Mouse (Mus musculus): Measurements from ENCODE around the gene Nrxn1. TPM values are rescaled to one million over a fixed set of nuclear protein-coding genes. Genes with fewer than 3 reads are reported as not detected.

Gene Nrxn1
- total and polyA plus RNA-seq, 3 experiments: not detected

DNA sequence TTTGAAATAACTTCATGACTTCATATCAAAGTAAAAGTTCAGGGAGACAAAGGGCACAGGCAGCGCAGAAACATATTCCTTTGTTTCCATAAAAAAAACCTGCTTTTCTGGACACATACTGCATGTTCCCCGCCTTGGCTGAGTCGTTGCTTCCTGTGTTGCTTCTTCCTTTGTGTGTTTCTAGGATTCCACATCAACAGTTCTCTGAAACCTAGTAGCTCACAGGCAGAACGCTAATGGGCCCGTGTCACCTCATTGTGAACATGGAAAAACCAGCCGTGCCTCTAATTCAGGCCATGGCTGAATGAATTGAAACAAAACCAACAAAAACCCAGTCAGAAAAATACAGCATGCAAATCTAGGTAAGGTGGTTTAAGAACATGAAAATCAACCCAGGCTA is 1013.9 kb downstream of the Nrxn1 start:
- in situ Hi-C loops (cut with MboI; ENCODE audit: low pct_ligation_motif_present, low pct_unique_long_range_greater_than_20kb, low sequenced_read_pairs): no loop called here

GRCm38 (mm10) chr17:90078488-90078887 is 1014.4 kb downstream of the Nrxn1 start:
- TF ChIP-seq RAD21 (IDR thresholded peaks at IDR 0.05; ENCODE audit: low read depth, low read length) (no peak), PAX5 (IDR thresholded peaks at IDR 0.05; ENCODE audit: low read length) (no peak), NRF1 (IDR thresholded peaks at IDR 0.05; ENCODE audit: low read depth, low read length) (no peak), ZNF384 (IDR thresholded peaks at IDR 0.05; ENCODE audit: low read depth, low read length) (no peak), KAT2A (IDR thresholded peaks at IDR 0.05; ENCODE audit: insufficient replicate concordance, low read length) (no peak), ZC3H11A (IDR thresholded peaks at IDR 0.05; ENCODE audit: low read depth, low read length) (no peak), MYC (IDR thresholded peaks at IDR 0.05; ENCODE audit: low read depth, low read length) (no peak), JUN (IDR thresholded peaks at IDR 0.05; ENCODE audit: insufficient read depth, low read depth, low read length) (no peak), ELF1 (IDR thresholded peaks at IDR 0.05; ENCODE audit: low read depth, low read length) (no peak), MAFK (IDR thresholded peaks at IDR 0.05; ENCODE audit: insufficient replicate concordance, low read length) (no peak)
- Histone ChIP-seq H3K36me3 (replicated peaks in 1 of 2; ENCODE audit: control insufficient read depth in 1 of 2, insufficient read depth in 1 of 2, low read length in 1 of 2) (no peaks in the 10 kb centered on the region), H3K9me3 (replicated peaks; ENCODE audit: low read length) (peaks cover 25% of the 10 kb centered on the region), H3K79me2 (replicated peaks; ENCODE audit: control insufficient read depth, extremely low read depth, insufficient read depth, poor library complexity, severe bottlenecking) (no peaks in the 10 kb centered on the region), H3K9ac (ENCODE audit: insufficient read depth, low read depth) (no peak overlapping the region), H3K4me1 (ENCODE audit: control insufficient read depth in 1 of 2, insufficient read depth in 2 of 2) (no peaks in the 10 kb centered on the region), H3K4me2 (ENCODE audit: insufficient read depth, low read depth, poor library complexity, severe bottlenecking) (no peak overlapping the region), H3K27ac (ENCODE audit: insufficient read depth, low read depth) (no peak overlapping the region), H3K4me3 (replicated peaks in 1 of 3; ENCODE audit: low read depth in 2 of 3, low read length in 2 of 3, poor library complexity in 1 of 3) (no peak overlapping the region), H3K27me3 (replicated peaks) (no peaks in the 10 kb centered on the region)
- in situ Hi-C loops (cut with MboI; ENCODE audit: low pct_ligation_motif_present, low pct_unique_long_range_greater_than_20kb, low sequenced_read_pairs) (no loop called here), dilution Hi-C loops (cut with MboI; ENCODE audit: extremely low pct_ligation_motif_present, extremely low pct_unique_long_range_greater_than_20kb, low sequenced_read_pairs) (no loop called here)
- no peak for DNase-seq (ENCODE audit: extremely low read depth)

More for the DNA sequence above, 1013.9 kb downstream of the Nrxn1 start:
- H3K9ac ChIP-seq (ENCODE audit: insufficient read depth, low read depth): no peak overlapping the region
- H3K4me2 ChIP-seq (ENCODE audit: insufficient read depth, low read depth, poor library complexity, severe bottlenecking): no peak overlapping the region
- H3K36me3 ChIP-seq (replicated peaks in 1 of 2; ENCODE audit: control insufficient read depth in 1 of 2, insufficient read depth in 1 of 2, low read length in 1 of 2): no peaks in the 10 kb centered on the region
- DNase-seq (ENCODE audit: extremely low read depth): no peak
- H3K9me3 ChIP-seq (replicated peaks; ENCODE audit: low read length): peaks cover 27% of the 10 kb centered on the region
- no peak overlapping the region for H3K4me3 ChIP-seq (replicated peaks in 1 of 3; ENCODE audit: low read depth in 2 of 3, low read length in 2 of 3, poor library complexity in 1 of 3)
- H3K4me1 ChIP-seq (ENCODE audit: control insufficient read depth in 1 of 2, insufficient read depth in 2 of 2): no peaks in the 10 kb centered on the region
- H3K27me3 ChIP-seq (replicated peaks): no peaks in the 10 kb centered on the region
- H3K27ac ChIP-seq (ENCODE audit: insufficient read depth, low read depth): no peak overlapping the region
- TF ChIP-seq E2F4 (IDR thresholded peaks at IDR 0.05; ENCODE audit: insufficient replicate concordance, low read depth, low read length): no peak
- no peak for TF ChIP-seq UBTF (IDR thresholded peaks at IDR 0.05; ENCODE audit: low read depth, low read length)
- no peak for TF ChIP-seq ETS1 (conservative IDR thresholded peaks at IDR 0.05; ENCODE audit: low read depth, low read length)
- TF ChIP-seq HCFC1 (IDR thresholded peaks at IDR 0.05; ENCODE audit: low read depth, low read length): no peak
- no peak for TF ChIP-seq CHD1 (IDR thresholded peaks at IDR 0.05; ENCODE audit: low read depth, low read length)
- dilution Hi-C loops (cut with MboI; ENCODE audit: extremely low pct_ligation_motif_present, extremely low pct_unique_long_range_greater_than_20kb, low sequenced_read_pairs): no loop called here
- H3K79me2 ChIP-seq (replicated peaks; ENCODE audit: control insufficient read depth, extremely low read depth, insufficient read depth, poor library complexity, severe bottlenecking): no peaks in the 10 kb centered on the region
